Mouse (Mus musculus) liver, embryonic 11.5 days (tissue): ENCODE data around the gene Dcaf17. TPM values are rescaled to one million over a fixed set of nuclear protein-coding genes. Genes with fewer than 3 reads are reported as not detected.
A peak's percentile ranks its signal among the peaks of the same experiment; 100 is the strongest.

ENCODE experiments used
- ATAC-seq: fragments of 200-750 bp; cut with Nextera tagmentation; replicated peaks from 2 replicates; pipeline ENCODE4 v1.8.0; 2017; ENCODE audit warnings: moderate number of reproducible peaks, mild to moderate bottlenecking, moderate TSS enrichment, moderate library complexity; ENCODE audit not compliant: low FRiP score
- DNase-seq: peaks from one replicate; pipeline ENCODE4 v3.0.0-alpha.2; 2017; ENCODE audit warnings: low spot score
- H3K27ac ChIP-seq: fragments of 300-500 bp; sonication (generic); 2 replicates; pipeline ENCODE4 v1.5.1; 2014; ENCODE audit warnings: mild to moderate bottlenecking, low read depth, low read length, control low read depth
- H3K27me3 ChIP-seq: fragments of 300-500 bp; sonication (generic); replicated peaks from 2 replicates; pipeline ENCODE4 v1.6.1; 2014; ENCODE audit warnings: low read length, mixed read lengths; ENCODE audit not compliant: control insufficient read depth, insufficient read depth
- H3K36me3 ChIP-seq: fragments of 300-500 bp; sonication (generic); 2 replicates; pipeline ENCODE4 v1.6.1; 2014; ENCODE audit warnings: mild to moderate bottlenecking, low read length, moderate library complexity, mixed read lengths; ENCODE audit not compliant: control insufficient read depth, insufficient read depth
- H3K4me1 ChIP-seq: fragments of 300-500 bp; sonication (generic); replicated peaks from 2 replicates; pipeline ENCODE4 v1.6.1; 2014; ENCODE audit warnings: low read length, mixed read lengths; ENCODE audit not compliant: control insufficient read depth, insufficient read depth
- H3K4me2 ChIP-seq: fragments of 300-500 bp; sonication (generic); 2 replicates; pipeline ENCODE4 v1.6.1; 2014; ENCODE audit warnings: mild to moderate bottlenecking, control low read depth, moderate library complexity
- H3K4me3 ChIP-seq: fragments of 300-500 bp; sonication (generic); 2 replicates; pipeline ENCODE4 v1.5.1; 2014; ENCODE audit warnings: low read depth, low read length, control low read depth
- H3K9ac ChIP-seq: fragments of 300-500 bp; sonication (generic); 2 replicates; pipeline ENCODE4 v1.6.1; 2014; ENCODE audit warnings: low read depth, low read length, control low read depth
- H3K9me3 ChIP-seq: fragments of 300-500 bp; sonication (generic); 2 replicates; pipeline ENCODE4 v1.6.1; 2016; ENCODE audit warnings: low read length, inconsistent platforms, mixed read lengths; ENCODE audit not compliant: control insufficient read depth
- whole genome bisulfite sequencing: fragments of 180-500 bp; shearing (Covaris S2); extraction: QIAGEN DNeasy Blood & Tissue Kit; methylation state at CpG from one replicate; pipeline ENCODE4 v1.1.7; 2014; 5-methylcytosine and 5-hydroxymethylcytosine counted together
- polyA plus RNA-seq: library from polyadenylated mRNA; unstranded; fragments of >200 nt; fragmentation: Nextera tagmentation; extraction: Ambion mirVana; gene quantifications from 2 replicates; pipeline ENCODE4 v1.2.1, GENCODE M21; 2014

Gene Dcaf17
- polyA plus RNA-seq, 1 experiment from 2014 or later: 34.6 TPM

DNA sequence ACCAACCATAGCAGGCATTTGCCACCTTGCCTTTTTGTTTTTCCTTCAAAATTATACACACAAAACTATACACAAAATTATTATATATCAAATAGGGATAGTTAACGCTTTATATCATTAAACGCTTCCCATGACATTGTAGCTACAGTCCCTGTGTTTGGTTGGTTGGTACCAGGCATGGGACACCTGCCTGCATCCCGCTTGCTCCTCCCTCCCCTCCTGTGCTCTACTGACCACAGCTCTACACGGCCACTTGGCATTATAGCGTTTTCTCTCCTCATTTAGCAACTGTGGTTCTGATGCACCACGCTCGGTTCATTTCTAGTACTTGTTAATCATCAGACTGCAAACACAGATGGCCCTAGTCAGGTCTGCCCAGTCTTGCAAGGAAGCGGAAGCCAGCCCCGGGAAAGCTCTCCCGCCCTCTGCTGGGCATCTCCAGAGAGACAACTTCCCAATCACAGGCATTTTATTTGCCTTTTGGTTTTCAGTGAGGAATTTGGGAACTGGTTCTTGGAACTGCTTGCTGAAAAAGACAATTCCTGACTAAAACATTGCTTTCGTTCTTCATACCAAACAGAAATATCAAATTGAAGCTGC, 15.5 kb upstream of the Dcaf17 start:
- no peak for ATAC-seq
- Histone ChIP-seq H3K9ac (no peak overlapping the region), H3K4me3 (no peak overlapping the region), H3K4me1 (no peaks in the 10 kb centered on the region), H3K9me3 (no peaks in the 10 kb centered on the region), H3K36me3 (no peaks in the 10 kb centered on the region), H3K27ac (no peak overlapping the region), H3K27me3 (no peaks in the 10 kb centered on the region), H3K4me2 (0 out of 2 replicates have a peak overlapping the region, but pooled peaks have one; percentile 13)
- DNase-seq: peak; percentile 53
- WGBS: 50% methylated on average over 11 of the region's 11 CpGs

DNA sequence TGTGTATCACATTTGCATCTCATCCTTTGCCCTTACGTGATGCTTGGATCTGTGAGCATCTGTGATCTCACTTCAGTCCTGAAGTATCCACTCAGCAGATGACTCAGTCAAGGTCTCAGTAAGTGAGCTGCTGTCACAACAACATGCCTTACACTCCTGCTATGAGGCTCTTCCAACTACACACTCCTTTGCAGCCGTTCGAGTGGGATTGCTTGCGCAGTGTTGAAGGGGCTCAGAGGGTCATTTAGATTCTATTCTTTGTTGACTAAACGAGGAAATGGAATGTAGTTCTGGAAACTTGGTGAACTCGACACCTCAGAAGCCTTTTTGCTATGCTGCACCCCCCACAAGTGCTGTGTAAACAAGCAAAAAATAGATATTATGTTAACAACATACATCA, 9.0 kb upstream of the Dcaf17 start:
- Histone ChIP-seq H3K27me3 (no peaks in the 10 kb centered on the region), H3K9ac (no peak overlapping the region), H3K36me3 (no peaks in the 10 kb centered on the region; the same call in 1 of the 2 replicates), H3K9me3 (no peaks in the 10 kb centered on the region), H3K27ac (no peak overlapping the region), H3K4me1 (peaks cover 4% of the 10 kb centered on the region; the same call in 1 of the 2 replicates), H3K4me3 (no peak overlapping the region), H3K4me2 (no peak overlapping the region)
- DNase-seq (no peak), ATAC-seq (no peak)
- 76% methylated on average over 6 of the region's 6 CpGs for WGBS

DNA sequence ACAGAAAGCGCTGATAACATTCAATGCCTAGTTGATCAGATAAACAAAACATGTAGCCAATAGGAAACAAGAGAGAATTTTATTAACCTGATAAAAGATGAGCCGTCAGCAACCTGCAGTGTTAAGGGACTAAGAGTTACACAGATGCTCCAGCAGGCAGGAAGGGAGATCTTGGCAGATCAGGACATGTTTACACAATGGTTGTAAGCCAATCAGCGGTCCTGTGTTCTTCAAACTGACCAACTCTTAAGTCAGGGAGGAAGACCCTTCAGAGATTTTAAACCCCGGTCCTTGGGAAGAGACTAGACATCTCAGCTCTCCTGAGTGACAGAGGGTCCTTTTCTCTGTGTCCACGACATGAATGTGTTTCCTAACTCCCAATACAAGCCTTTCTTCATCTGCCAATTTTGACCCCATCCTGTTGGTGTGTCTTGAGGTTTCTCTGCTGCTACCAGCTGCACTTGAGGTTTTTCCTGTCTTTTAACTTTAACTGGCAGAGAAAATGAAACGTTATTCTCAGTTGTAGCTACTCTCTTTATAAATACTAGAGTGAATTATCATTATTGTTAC, 8.3 kb upstream of the Dcaf17 start:
- Histone ChIP-seq H3K27ac (no peak overlapping the region), H3K9ac (no peak overlapping the region), H3K4me3 (no peak overlapping the region), H3K36me3 (no peaks in the 10 kb centered on the region; the same call in 1 of the 2 replicates), H3K27me3 (no peaks in the 10 kb centered on the region), H3K9me3 (no peaks in the 10 kb centered on the region), H3K4me2 (no peak overlapping the region), H3K4me1 (peaks cover 4% of the 10 kb centered on the region; the same call in 1 of the 2 replicates)
- 64% methylated on average over 6 of the region's 6 CpGs for WGBS
- ATAC-seq: no peak
- DNase-seq: no peak

DNA sequence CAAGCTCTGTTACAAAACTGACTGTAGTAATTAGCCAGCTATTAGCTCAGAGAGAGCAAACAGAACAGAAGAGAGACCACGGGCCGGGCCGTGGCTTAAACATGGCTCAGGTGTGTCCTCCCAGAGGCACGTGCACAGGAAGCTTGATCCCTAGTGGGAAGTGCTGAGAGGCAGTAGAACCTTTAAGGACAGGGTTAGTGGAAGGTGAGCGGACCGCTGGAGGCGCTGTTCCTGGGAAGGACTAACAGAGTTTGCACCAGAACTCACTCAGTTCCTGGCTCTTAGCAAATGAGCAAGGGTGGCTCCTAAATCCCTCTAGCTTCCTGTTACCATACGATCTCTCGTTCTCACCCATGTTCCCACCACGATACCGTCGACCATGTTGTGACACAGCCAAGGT, 6.2 kb upstream of the Dcaf17 start:
- Histone ChIP-seq H3K9ac (no peak overlapping the region), H3K4me2 (no peak overlapping the region)
- no peak for ATAC-seq

DNA sequence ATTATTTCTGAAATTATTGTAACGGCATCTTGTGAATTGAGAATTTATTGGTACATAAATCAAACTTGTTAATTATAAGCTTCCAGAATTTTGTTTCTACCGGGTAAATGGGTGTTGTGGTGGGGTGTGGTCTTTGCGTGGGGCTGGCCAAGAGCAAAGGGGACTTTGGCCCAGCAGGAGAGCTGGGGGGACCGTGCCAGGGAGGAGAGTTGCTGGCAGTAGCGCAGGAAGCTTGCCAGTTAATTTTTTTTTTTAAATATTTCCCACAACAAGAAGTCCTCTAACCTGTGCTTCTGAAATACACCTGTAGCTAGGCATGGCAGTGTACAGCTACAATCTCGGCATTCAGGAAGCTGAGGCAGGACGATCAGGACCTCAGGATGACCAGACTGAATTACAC, 4.6 kb upstream of the Dcaf17 start:
- H3K4me3 ChIP-seq: no peak overlapping the region
- H3K9ac ChIP-seq: no peak overlapping the region
- no peak for ATAC-seq
- no peaks in the 10 kb centered on the region; the same call in 1 of the 2 replicates for H3K36me3 ChIP-seq
- H3K4me1 ChIP-seq: peaks cover 9% of the 10 kb centered on the region; the same call in 1 of the 2 replicates
- WGBS: 86% methylated on average over 7 of the region's 7 CpGs
- no peak overlapping the region for H3K4me2 ChIP-seq
- H3K27ac ChIP-seq: no peak overlapping the region
- no peaks in the 10 kb centered on the region for H3K27me3 ChIP-seq
- H3K9me3 ChIP-seq: no peaks in the 10 kb centered on the region
- no peak for DNase-seq

More for the DNA sequence above, 6.2 kb upstream of the Dcaf17 start:
- Histone ChIP-seq H3K4me1 (peaks cover 4% of the 10 kb centered on the region; the same call in 1 of the 2 replicates), H3K4me3 (no peak overlapping the region), H3K9me3 (no peaks in the 10 kb centered on the region), H3K27ac (no peak overlapping the region), H3K27me3 (no peaks in the 10 kb centered on the region), H3K36me3 (no peaks in the 10 kb centered on the region; the same call in 1 of the 2 replicates)
- DNase-seq: no peak
- 70% methylated on average over 12 of the region's 12 CpGs for whole genome bisulfite sequencing

DNA sequence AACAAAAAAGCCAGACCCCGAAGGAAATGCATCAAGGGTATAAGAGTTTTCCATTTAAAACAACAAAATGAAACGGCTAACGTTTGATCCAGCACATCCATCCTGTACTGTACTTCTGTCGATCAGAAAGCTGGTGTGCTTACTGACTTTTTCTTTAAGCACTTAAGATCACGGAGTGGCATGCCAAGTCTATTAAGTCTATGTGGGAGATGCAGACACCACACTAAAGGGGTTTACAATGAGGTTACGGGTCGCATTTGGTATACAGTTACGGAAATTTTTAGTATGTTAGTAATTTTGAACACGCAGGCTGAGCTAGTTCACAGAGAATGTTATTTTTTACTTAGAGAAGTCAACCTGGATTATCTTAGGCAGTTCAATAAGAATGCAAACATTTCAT, 412 bp upstream of the Dcaf17 start:
- Histone ChIP-seq H3K36me3 (peaks cover 2% of the 10 kb centered on the region; the same call in 1 of the 2 replicates), H3K9me3 (no peaks in the 10 kb centered on the region), H3K27me3 (no peaks in the 10 kb centered on the region), H3K4me2 (peak overlapping the region; percentile 86), H3K4me1 (peaks cover 5% of the 10 kb centered on the region; the same call in 1 of the 2 replicates), H3K27ac (peak overlapping the region; percentile 93; the same call in 1 of the 2 replicates), H3K4me3 (peak overlapping the region; percentile 91), H3K9ac (peak overlapping the region; percentile 95)
- WGBS: 41% methylated on average over 9 of the region's 9 CpGs
- no peak for DNase-seq
- ATAC-seq: no peak

DNA sequence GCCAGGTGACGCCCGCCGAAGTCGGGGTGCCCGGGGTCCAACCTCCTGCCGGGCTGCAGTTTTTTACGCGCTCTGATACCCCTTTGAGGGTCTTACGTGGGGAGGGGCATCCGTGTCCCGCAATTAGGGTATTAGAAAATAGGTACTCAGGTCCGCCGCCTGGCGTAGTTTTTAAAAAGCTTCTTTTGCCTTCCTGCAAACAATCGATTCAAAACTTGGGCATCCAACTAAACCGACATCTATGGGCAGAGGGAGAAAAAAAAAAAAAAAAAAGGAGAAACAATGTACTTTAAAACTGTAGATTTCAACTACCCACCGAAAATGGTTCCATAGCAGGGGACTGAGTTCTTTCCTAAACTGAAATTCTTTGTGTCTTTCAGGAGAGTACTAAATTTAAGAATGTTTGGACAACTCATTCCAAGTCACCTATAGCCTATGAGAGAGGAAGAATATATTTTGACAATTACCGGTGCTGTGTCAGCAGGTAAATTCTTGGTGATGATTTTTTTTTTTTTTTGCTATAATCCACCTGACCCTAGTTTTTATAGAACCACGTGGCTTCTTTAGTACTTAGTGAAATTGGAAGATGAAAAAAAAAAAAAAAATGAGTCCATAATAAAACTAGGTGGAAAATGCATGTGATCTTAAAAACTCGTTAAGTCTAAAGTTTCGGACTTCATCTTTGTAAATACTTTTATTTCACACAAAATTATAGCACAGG, 1.1 kb downstream of the Dcaf17 start:
- 11% methylated on average over 21 of the region's 21 CpGs for WGBS
- ATAC-seq (no peak), DNase-seq (no peak)
- H3K9ac ChIP-seq: peak overlapping the region; percentile 95
- peak overlapping the region; percentile 93 for H3K27ac ChIP-seq
- H3K4me3 ChIP-seq: peak overlapping the region; percentile 91
- no peaks in the 10 kb centered on the region for H3K9me3 ChIP-seq
- H3K4me1 ChIP-seq: peaks cover 5% of the 10 kb centered on the region; the same call in 1 of the 2 replicates
- H3K4me2 ChIP-seq: peak overlapping the region; percentile 86
- no peaks in the 10 kb centered on the region for H3K27me3 ChIP-seq
- H3K36me3 ChIP-seq: peaks cover 5% of the 10 kb centered on the region

DNA sequence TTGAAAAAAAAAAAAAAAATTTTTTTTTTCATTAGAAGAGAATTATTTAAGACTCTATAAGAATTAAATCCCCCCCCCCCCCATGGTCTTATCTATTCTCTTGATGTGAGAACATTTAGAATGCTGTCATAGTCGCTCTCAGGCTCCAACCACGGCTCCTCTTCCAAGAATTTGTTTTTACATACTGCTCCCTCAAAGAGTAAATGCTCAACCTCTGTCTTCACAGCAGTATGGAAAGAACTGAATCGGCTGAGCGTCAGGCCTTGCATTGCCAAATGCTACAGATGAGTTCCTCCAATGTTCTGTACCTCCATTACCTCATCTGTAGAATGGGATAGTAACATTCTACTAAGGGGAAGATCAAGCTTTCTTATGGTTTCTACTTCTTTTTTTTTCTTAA, 16.5 kb downstream of the Dcaf17 start:
- Histone ChIP-seq H3K27me3 (no peaks in the 10 kb centered on the region), H3K9ac (no peak overlapping the region), H3K4me2 (no peak overlapping the region), H3K36me3 (no peaks in the 10 kb centered on the region), H3K27ac (no peak overlapping the region), H3K9me3 (no peaks in the 10 kb centered on the region), H3K4me3 (no peak overlapping the region), H3K4me1 (peaks cover 7% of the 10 kb centered on the region)
- WGBS: 91% methylated on average over 4 of the region's 4 CpGs
- ATAC-seq (no peak), DNase-seq (no peak)
